Mouse (Mus musculus) thymus, adult 2 months (tissue): ENCODE data around the gene Bcorl1.

Experiments
- CTCF ChIP-seq: fragments of 200-500 bp; IDR thresholded peaks from 2 replicates; pipeline ENCODE4 v1.5.1; 2012; ENCODE audit warnings: mild to moderate bottlenecking, control low read depth, low read length, moderate library complexity, borderline replicate concordance; ENCODE audit not compliant: control insufficient read depth, poor library complexity, insufficient read depth; ENCODE audit errors: extremely low read depth
- POLR2A ChIP-seq: fragments of 200-500 bp; IDR thresholded peaks from 2 replicates; pipeline ENCODE4 v1.6.1; 2012; ENCODE audit warnings: mild to moderate bottlenecking, low read length, control low read depth, moderate library complexity; ENCODE audit not compliant: control insufficient read depth, poor library complexity, insufficient read depth; ENCODE audit errors: extremely low read depth

- no peak for TF ChIP-seq POLR2A
- TF ChIP-seq CTCF: no peak
Observed at GRCm38 (mm10) chrX:48385927-48386326, 44.8 kb downstream of the Bcorl1 start.
